Mouse (Mus musculus) brain, adult 2 months (tissue): ENCODE measurements around the gene Wwox.

Experiments
- DNase-seq: peaks from one replicate; pipeline ENCODE4 v3.0.0; 2011; ENCODE audit warnings: low read depth, low spot score

Gene Wwox

DNA sequence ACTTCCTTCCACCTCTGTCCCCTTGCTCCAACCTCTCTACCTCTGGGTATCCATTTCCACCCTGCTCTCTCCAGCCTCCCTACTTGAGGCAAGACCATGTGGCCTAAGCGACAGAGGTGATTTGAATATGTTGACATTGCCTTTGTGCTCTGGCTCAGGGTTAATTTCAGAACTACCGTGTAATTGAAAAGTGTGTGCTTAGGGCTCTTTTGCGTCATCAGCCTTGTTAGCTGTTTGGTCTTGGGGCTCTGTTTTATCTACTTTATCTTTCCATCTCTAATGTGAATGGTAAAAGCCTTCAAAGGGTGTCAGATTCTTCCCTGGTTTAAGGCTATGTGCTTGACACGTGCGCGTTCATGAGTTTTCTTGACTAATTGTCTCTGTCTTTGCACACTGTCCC is 226.1 kb downstream of the Wwox start:
- DNase-seq, result no peak

DNA sequence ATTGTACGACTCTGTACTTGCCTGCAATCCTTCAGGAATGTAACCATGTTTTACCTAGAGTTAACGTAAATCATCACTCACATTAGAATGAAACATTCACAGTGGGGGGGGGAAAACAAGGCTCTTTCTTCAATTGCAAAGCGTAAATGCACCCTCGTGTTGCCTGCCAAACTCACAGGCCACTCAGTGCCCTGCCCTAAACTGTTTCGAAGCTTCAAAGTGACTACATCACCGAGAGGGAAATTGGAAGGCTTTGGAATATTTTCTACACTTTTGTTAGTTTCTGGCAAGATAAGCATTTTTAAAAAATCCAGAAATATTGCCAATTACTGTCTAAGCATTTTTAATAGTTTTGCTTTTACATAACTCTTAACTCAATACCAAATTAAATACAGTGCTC is 231.3 kb downstream of the Wwox start:
- no peak for DNase-seq

DNA sequence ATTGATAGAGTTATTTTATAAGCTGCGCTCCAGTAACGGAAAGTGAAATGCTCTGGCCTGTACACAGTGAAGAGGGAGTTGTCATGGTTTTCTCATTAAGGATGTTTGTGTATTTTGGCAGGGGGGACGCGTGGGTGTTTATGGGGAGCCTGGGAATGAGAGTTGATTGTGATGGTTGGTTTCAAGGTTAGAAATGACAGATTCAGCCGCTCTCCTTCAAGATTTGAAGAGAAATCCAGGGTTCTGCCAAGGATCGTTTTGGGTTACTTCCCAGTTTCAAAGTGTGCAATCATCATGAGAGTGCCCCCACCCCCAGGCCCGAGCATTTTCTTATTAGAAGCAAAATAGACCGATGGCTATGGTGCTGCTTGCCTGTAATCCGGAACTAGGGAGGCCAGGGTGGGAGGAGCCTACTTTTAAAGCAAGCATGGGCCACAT is 231.8 kb downstream of the Wwox start:
- DNase-seq, result peak; percentile 30

DNA sequence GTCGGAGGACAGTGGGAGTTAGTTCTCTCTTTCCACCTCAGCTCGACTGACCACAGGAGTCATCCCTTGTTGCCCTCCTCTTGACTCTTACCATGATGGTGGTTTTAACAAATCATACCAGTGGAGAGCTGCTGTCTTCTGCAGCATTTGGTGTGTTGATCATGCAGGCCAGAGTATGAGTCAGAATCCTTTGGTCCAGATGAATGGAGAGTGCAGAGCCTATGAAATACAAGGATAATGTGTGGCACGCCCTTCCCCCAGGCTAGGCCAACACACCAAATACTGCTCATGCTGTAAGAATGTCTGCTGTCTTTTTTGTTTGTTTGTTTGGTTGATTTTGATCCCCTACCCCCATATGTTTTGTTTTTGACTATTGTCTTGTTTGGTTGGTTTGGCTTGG is 234.0 kb downstream of the Wwox start:
- DNase-seq, result peak; percentile 46

DNA sequence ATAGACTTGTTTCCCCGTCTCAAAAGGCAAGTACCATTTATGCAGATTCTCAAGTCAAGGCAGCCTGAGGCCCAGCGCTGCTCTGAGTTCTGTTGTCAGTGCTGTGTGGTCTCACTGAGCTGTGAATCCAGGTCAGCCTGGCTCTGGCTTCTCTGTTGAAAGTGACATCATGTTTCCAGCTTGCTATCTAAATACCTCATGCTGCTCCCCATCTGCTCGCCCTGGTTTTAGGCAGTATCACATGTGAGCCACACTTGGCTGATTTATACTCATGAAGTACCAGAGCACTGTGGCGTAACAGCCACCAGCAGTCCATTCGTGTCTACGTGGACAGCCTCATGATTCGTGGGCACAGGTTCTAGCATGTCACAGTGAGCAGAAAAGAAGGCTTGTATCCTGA is 235.7 kb downstream of the Wwox start:
- DNase-seq, result peak; percentile 98

DNA sequence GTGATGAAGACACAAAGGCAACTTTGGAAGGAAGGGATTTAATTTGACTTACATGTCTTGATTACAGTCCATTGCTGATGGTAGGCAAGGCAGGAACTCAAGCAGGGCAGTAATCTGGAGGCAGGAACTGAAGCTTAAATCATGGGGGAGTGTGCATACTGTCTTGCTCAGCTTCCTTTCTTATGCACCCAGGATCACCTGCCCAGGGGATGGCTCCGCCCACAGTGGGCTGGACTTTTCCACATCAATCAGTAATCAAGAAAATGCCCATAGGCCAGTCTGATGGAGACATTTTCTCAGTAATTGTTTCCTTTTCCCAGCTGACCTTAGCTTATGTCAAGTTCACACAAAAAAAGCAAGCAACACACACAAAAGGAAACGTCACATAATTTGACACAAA is 237.5 kb downstream of the Wwox start:
- no peak for DNase-seq

DNA sequence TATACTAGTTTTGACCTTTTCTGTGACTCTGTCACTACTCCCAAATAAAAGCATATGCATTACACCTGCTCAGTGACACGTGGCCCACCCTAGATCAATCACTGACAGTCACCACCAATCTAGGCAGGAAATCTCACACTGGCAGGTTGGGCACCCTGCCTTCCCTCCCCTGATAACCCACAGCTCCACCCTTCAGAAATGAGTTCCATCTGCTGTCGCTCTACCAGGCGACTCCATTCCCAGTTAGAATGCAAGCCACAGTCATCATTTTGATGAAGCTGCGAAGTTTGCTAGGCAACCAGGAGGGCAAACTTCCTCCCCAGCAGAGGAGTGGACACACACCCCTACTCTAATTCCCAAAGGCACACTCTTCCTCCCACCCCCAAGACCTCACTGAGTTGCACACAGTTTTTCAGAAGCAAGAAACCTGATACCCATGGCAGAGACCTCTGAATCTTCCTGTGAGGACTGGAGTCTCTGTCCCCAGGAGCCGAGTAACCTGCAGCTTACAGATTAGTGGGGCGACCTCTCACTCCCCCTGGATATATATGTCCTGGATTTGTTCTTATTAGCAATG is 238.2 kb downstream of the Wwox start:
- no peak for DNase-seq

DNA sequence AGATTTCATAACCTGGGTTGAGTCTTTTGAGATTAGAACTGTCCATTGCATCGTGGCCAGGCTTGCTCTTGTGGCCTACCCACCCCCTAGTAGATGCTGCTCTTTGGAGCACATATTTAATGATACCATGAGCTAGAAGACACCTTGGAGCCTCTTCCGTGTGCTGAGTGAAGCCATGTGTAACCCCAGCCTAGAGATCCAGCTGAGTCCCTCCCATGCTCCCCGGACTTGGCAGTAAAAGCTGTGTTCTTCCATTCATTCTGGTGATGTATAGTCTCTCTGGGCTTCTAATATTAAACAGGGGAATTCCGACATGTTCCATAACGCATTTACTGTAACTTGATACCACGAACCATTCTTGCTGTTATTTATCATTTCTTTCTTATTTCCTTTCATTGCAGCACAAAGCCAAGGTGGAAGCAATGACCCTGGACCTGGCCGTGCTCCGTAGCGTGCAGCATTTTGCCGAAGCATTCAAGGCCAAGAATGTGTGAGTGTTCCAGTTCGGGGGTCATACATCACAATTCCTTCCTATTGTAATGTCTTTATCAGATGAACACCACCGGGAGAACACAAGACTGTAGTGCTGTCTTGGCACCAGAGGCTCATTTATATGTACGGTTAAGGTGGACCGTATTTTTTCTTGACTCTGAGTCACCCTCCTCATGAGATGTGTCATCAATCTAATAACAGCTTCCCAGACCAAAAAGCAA is 240.1 kb downstream of the Wwox start:
- DNase-seq, result no peak

DNA sequence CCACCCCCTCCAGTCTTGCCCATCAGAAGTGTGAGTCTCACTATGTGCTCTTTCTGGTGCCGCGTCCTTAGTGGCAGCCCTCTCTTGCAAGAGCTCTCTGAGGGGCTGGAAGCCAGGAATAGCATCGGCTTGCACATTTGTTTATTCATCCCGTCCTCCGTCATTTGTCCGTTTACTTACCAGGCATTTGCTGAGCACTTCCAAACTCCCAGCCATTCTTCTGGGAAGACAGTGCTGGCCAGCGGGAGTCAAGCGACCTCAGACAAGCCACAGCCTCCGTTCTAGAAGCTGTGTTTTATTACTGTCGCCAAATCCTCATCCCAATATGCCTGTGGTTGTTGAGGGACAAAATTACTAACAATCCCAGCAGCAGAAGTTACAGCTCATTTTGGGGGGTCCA is 241.7 kb downstream of the Wwox start:
- DNase-seq, result no peak

DNA sequence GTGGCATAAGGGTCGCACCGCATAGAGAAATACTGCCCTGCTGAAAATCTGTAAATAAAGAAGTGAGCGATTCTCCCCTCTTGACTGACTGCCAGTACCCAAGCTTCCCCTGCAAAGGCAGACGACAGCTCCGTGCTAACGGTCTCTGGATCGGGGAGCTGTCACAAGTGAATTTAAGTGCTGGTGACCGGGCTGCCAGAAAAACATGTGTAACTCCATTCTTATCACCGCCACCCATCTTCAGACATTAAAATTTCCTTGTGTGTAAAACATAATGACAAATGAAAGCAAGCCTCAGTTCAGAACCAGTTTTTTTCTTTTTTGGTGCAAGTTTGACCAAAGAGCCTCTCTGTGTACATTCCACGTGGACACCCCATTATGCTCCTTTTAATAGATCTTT is 242.7 kb downstream of the Wwox start:
- DNase-seq, result no peak

DNA sequence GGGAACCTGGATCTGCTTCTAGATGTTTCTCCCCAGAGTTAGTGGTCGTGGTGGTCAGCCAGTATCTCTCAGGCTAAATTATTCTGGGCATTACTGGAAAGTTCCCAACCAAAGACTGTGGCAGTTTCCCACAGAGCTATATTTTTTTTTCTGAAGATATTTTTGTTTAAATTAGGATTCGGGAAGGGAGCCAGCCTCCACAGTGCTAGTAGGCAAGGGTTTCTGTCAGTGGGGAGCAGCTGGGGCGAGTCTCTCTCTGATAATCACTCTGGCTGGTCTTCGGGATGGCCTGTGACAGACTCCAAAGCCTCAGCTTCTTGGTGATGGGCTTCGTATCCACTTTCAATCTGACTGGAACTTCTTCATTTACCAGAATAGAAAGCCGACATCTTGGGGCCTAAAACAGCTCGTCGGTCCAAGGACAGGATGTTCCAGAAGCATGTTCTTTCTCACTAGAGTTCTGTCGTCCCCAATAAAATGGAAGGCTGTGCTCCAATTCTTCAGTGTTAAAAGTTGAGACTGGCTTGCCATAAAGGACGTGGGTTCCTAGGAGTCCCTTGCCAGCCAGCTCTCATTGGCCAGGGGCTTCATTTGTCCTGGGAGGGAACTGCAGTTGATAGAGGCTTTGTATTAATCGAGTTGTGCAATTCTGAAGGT is 244.7 kb downstream of the Wwox start:
- peak; percentile 49 for DNase-seq

DNA sequence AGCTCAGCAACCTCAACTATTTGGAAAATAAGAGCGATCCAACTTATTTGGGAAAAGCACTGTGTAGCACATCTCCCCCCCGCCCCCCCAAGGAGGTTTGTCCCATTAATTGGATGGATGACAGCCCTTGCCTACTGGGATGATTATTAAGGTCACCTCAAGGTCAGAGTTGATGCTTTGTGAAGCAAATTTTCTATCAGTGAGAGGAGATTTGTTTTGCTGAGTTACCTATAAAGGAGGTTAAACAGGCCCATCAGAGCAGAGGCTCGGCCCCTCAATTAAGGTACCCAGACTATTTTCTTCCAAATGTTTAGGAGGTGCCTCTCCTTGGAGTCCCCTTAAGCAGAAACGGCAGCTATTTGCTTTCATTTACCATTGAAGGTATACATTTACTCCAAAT is 247.0 kb downstream of the Wwox start:
- no peak for DNase-seq

DNA sequence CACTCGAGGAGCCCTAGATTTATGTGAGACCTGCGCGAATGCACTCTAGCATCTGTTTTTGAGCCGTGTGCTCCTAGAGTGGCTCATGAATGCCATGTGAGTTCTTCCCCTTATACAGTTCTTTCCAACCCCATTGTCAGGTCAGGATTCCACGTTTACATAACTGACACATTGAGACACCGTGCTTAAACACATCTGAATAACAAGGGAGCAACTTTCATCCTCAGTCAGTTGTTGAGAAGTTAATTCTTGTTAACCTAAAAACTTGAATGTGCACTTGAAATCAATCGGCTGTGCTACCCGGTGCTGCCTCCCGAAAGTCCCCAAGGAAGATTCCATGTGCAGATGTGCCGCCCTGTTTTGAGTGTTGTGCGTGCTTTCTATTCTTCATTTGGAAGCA is 249.3 kb downstream of the Wwox start:
- no peak for DNase-seq

DNA sequence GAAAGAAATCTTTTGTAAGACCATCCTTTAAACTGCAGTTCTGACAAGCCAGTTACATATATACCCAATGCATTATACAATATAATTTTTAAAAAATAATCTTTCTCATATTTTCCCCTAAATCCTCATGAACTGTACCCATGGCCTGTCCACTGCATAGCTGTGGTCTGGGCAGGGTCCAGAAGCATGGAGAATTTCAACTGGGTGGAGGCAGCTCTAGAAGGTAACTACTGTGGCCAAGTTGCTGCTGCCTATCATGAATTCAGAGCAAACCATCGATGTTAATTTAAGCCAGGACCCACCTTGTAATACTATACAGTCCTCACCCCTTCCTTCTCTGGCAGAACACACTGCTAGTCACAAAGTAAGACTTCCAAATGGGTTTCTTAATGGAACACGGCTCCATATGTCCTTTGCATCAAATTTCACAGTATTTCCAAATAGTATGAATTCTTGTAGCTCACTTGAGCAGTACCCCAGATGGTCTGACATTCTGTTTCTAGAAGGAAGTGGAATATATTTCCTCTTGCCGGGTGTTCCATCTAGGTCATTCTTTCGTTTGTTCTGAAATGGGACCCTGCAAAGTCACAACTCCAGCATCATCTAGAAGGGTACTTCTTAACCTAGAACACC is 255.2 kb downstream of the Wwox start:
- peak; percentile 63 for DNase-seq

DNA sequence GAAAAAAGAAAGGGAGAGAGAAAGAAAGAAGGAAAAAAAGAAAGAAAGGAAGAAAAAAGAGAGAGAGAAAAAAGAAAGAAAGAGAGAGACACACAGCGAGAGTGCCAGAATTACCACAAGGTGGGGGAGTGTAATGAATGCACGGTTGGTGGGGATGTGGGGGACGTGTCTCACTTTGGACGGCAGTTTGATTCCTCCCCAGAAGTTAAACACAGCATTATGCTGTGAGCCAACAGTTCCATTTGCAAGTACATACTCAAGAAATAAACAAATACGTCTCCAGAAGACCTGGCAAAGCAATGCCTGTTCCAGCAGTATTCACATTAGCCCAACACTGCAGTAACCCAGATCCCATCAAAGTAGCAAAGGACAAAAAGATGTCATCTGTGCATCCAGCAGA is 264.1 kb downstream of the Wwox start:
- peak; percentile 30 for DNase-seq

DNA sequence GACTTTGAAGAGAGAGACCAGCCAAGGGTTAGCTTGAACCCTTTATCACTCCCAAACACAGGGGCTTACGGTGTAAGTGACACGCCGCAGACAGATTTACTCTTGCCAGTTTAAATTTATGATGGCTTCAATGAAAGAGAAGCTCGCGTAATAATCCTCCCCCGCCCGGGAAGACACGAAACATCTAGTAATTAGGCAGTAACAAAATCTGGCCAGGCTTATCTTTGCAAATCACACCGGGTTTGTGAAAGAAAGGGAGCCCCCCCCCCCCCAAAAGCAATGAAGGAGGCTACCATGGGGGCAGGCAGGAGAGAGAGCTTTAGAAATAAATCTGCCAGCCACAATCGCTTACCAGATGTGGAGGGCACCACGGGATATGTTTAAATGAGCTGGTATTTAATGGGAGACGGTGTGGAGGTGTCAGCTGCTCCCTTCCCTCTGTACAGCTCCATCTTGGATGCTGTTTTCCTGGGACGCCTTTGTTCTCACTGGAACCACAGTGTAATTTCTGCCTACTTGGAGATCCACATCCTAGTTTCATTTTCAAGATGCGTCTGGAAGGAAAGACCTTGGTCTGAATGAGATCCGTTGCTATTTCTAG is 268.2 kb downstream of the Wwox start:
- DNase-seq, result peak; percentile 27

DNA sequence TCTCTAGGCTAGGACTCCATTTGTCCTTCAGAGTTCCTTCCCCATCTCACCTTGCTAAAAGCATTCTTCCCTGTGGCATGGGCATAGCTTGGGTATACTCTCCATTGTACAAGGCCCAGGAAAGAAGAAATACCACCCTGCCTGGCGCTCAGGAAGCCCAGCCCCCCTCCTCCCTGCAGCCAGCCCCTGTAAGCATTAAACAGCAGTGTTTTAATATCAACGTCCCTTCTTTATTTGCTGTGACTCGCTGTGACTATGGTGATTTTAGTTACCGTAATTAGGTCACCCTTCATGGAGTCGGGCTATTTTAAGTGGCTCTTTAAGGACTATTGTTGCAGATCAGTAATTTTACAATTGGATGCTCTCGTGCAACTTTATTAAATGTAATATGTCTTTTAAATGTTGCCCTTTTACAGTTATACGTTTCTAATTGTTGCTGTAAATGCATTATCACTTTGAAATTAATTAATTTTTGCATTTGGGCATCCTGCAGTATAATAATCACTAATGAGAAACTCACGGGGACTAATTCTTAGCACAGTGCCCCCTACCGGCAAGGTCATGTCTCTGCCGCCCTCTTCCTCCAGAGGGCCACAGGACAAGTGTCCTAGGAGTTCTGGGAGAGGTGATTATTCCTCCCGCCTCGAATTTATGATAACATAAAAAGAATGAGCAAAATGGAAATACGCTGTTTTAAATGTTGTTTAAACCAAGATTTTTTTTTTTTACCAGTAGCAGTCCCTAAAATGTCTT is 276.0 kb downstream of the Wwox start:
- DNase-seq, result peak; percentile 27

DNA sequence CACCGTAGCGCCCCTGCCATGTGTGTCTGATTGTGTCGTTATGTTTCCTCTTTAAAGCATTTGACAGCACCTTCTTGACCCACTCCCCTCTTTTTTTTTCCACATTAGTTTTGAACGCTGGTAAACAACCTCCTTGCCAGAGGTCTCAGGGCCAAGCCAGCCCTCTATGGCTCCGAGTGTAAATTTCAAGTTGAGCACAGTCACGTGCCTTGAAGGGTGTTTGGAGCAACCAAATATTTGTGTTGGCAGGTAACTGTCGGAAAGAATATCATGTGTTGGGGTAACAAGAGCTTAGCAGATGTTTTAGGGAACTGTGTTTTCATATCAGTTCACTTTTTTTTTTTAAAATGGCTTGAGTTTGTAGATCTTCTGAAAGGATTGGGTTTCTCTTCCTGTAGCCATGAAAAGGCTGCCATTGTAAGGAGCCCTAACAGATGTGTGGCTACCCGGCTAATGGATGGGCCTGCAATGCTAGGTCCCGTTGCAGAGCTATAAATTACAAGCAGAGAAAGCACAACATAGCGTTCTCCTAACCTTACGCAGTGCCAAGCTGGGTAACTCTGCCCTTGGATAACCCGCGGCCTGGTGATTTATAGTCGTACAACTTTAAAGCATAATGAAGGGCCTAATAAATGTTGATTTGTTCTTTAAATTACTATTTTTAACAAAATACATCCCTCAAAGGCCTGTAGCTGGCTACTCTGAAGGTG is 277.2 kb downstream of the Wwox start:
- no peak for DNase-seq

DNA sequence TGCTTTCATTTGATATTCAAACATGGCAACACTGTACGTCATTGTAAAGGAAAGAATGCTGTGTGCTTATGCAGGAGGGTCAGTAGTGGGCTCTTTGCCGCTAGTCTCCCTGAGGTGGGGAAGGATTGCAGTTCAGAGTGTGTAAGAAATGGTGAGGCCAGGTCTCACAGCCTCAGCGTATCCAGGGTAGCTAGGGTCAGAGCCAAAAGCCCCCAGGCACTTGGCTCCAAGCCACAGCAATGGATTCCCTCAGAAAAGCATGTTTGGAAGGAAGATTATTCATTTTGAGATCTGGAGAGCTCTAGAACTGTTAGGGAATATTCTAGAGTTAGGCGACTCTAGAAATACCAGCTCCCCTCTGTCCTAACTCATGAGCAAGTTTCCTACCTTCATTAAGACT is 279.4 kb downstream of the Wwox start:
- DNase-seq, result no peak

DNA sequence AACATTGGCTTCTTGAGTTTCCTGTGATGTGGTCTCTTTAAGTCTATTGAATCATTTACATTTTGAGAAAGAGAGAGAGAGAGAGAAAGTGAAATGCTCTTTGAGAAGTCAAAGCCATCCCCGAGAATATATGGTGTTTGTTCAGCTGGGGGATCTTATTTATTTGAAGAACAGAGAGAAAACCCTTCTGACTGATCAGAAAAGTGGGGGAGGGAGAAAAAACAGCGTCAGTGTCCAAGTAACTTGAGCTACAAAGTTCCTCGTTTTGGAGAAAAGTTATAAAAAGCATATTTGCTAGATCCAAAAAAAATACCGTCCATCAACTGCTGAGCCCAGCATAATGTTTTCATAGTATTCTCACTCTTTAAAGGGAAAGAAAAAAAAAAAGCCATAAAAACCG is 283.2 kb downstream of the Wwox start:
- no peak for DNase-seq
